Mouse (Mus musculus) heart, postnatal 36 days (tissue): ENCODE results near the gene Eml5. TPM values are rescaled to one million over a fixed set of nuclear protein-coding genes. Genes with fewer than 3 reads are reported as not detected.

Experiments
- DNase-seq, 2 experiments: peaks; one replicate each; pipeline ENCODE4 v3.0.0; 2021 to 2022
- intact Hi-C: fragments of 180-260 bp; cut with DNase I; formaldehyde crosslinking; loops from one replicate; pipeline ENCODE4 v1.15.1; 2025
- total RNA-seq, 2 experiments: library from RNA; stranded (reverse); gene quantifications; 2 replicates each; pipeline ENCODE4 v1.2.3; 2021

The Eml5 gene
- total RNA-seq, 2 experiments from 2014 or later: 3.1 to 3.7 TPM

- intact Hi-C loops: no loop called here
- DNase-seq: no peak
These were observed 65.8 kb downstream of the Eml5 start for GRCm38 (mm10) chr12:98835466-98835865.

GRCm38 (mm10) chr12:98834879-98835278, 66.4 kb downstream of the Eml5 start:
- DNase-seq: no peak
- intact Hi-C loops: no loop called here

- no peak for DNase-seq
- intact Hi-C loops: no loop called here
These were observed 67.4 kb downstream of the Eml5 start for GRCm38 (mm10) chr12:98833901-98834300.

- intact Hi-C loops: no loop called here
- DNase-seq: no peak
These were observed 68.2 kb downstream of the Eml5 start for GRCm38 (mm10) chr12:98832929-98833598.

GRCm38 (mm10) chr12:98831122-98831521, 70.2 kb downstream of the Eml5 start:
- intact Hi-C loops: no loop called here
- DNase-seq: no peak

- no peak for DNase-seq
- intact Hi-C loops: no loop called here
These were observed 80.5 kb downstream of the Eml5 start for GRCm38 (mm10) chr12:98820781-98821180.

- intact Hi-C loops: loop anchor here (10.0 kb wide), 1 partner anchor 1931 kb away; no protein-coding TSS in a partner anchor
- DNase-seq: no peak
These were observed 97.1 kb downstream of the Eml5 start for GRCm38 (mm10) chr12:98804078-98804748.

- DNase-seq: no peak
- intact Hi-C loops: loop anchor here (10.0 kb wide), 1 partner anchor 1933 kb away; no protein-coding TSS in a partner anchor
These were observed 99.0 kb downstream of the Eml5 start for GRCm38 (mm10) chr12:98802245-98802644.

- no peak for DNase-seq
- intact Hi-C loops: loop anchor here (10.0 kb wide), 1 partner anchor 1934 kb away; no protein-coding TSS in a partner anchor
These were observed 101.0 kb downstream of the Eml5 start for GRCm38 (mm10) chr12:98800334-98800733.

- no peak for DNase-seq
- intact Hi-C loops: no loop called here
These were observed 105.5 kb downstream of the Eml5 start for GRCm38 (mm10) chr12:98795731-98796318.

GRCm38 (mm10) chr12:98784251-98784650, 117.0 kb downstream of the Eml5 start:
- intact Hi-C loops: no loop called here

GRCm38 (mm10) chr12:98779148-98779547, 122.1 kb downstream of the Eml5 start:
- DNase-seq: peak in 1 of 2 experiments; percentile 13
- intact Hi-C loops: no loop called here

More at GRCm38 (mm10) chr12:98784251-98784650, 117.0 kb downstream of the Eml5 start:
- no peak for DNase-seq

GRCm38 (mm10) chr12:98777509-98777908, 123.8 kb downstream of the Eml5 start:
- intact Hi-C loops: no loop called here
- DNase-seq: no peak

- DNase-seq: no peak
- intact Hi-C loops: no loop called here
These were observed 135.0 kb downstream of the Eml5 start for GRCm38 (mm10) chr12:98766241-98766640.

- intact Hi-C loops: no loop called here
These were observed 141.6 kb downstream of the Eml5 start for GRCm38 (mm10) chr12:98759700-98760099.

GRCm38 (mm10) chr12:98757636-98758035, 143.6 kb downstream of the Eml5 start:
- intact Hi-C loops: no loop called here
- DNase-seq: no peak

More at GRCm38 (mm10) chr12:98759700-98760099, 141.6 kb downstream of the Eml5 start:
- no peak for DNase-seq

GRCm38 (mm10) chr12:98747380-98747753, 153.9 kb downstream of the Eml5 start:
- no peak for DNase-seq
- intact Hi-C loops: no loop called here

GRCm38 (mm10) chr12:98746746-98747379, 154.4 kb downstream of the Eml5 start, which contains the start of gene Zc3h14:
Gene Zc3h14 (plus strand): TSS chr12:98746964.
- intact Hi-C loops: no loop called here
- DNase-seq: peak; percentile 91 to 94

GRCm38 (mm10) chr12:98746131-98746530, 155.2 kb downstream of the Eml5 start:
- DNase-seq: peak; percentile 49 to 52
- intact Hi-C loops: no loop called here

GRCm38 (mm10) chr12:98745626-98746025, 155.7 kb downstream of the Eml5 start:
- intact Hi-C loops: no loop called here
- DNase-seq: no peak

- DNase-seq: no peak
- intact Hi-C loops: no loop called here
These were observed 160.2 kb downstream of the Eml5 start for GRCm38 (mm10) chr12:98741011-98741501.
